Mouse (Mus musculus): Measurements from ENCODE around the gene Vmn1r149. TPM values are rescaled to one million over a fixed set of nuclear protein-coding genes. Genes with fewer than 3 reads are reported as not detected.

Gene Vmn1r149
- not detected for polyA plus RNA-seq (2015; fragmentation: Illumina TruSeq; extraction: RNeasy Lipid Tissue Mini Kit (QIAGEN cat#74804); ENCODE audit: insufficient read depth, low replicate concordance)

DNA sequence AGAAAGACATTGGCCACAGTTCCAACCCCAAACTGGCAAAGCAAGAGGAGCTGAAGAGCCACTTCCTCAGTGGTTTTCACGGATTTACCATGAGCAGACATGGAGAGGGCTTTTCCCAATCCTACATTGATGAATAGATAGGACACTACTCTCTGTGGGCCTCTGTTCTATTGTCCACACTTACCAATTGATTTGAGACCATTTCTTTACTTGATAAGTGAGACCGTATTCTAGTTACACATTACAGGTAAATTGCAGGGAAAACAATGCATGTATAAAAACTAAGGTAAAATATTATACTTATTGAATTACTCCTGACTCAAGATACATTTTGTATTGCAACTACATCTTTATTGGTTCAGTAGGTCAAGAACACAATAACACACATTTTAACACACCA lies at the start of gene Vmn1r149:
Gene Vmn1r149, minus strand, starts transcription at position 101 of the 400 bp plus-strand sequence.

DNA sequence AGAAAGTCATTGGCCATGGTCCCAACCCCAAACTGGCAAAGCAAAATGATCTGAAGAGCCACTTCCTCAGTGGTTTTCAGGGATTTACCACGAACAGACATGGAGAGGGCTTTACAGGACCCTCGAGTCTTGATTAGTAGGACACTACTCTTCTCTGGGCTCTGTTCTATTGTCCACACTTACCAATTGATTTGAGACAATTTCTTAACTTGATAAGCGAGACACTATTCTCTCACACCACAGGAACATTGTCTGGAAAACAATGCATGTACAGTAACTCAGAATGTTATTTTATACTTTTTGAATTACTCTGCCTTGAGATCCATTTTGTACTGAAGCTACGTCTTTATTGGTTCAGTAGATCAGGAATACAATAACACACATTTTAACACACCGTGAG lies 25.9 kb upstream of the Vmn1r149 start, which contains the start of gene Gm10665:
Gene Gm10665, minus strand, starts transcription at position 101 of the 400 bp plus-strand sequence.

DNA sequence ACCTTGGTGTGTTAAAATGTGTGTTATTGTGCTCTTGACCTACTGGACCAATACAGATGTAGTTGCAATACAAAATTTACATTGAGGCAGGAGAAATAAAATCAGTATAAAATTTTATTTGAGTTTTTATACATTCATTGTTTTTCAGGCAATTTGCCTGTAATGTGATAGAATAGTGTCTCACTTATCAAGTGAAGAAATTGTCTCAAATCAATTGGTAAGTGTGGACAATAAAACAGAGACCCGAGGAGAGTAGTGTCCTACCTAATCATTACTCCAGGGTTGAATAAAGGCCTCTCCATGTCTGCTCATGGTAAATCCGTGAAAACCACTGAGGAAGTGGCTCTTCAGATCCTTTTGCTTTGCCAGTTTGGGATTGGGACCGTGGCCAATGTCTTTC lies 24.7 kb downstream of the Vmn1r149 start, which contains the start of gene Vmn1r148:
Gene Vmn1r148, plus strand, starts transcription at position 301 of the 400 bp plus-strand sequence.

Other genes starting within 250 kb of the Vmn1r149 start
- not detected for gene Vmn1r143, start 248.9 kb downstream of the Vmn1r149 start, polyA plus RNA-seq (2015; fragmentation: Illumina TruSeq; extraction: RNeasy Lipid Tissue Mini Kit (QIAGEN cat#74804); ENCODE audit: insufficient read depth, low replicate concordance)
- gene Gm8653, start 237.0 kb downstream of the Vmn1r149 start, polyA plus RNA-seq (2015; fragmentation: Illumina TruSeq; extraction: RNeasy Lipid Tissue Mini Kit (QIAGEN cat#74804); ENCODE audit: insufficient read depth, low replicate concordance): not detected
- gene Gm8453, start 208.7 kb downstream of the Vmn1r149 start, polyA plus RNA-seq (2015; fragmentation: Illumina TruSeq; extraction: RNeasy Lipid Tissue Mini Kit (QIAGEN cat#74804); ENCODE audit: insufficient read depth, low replicate concordance): not detected
- not detected for gene Gm4187, start 108.5 kb downstream of the Vmn1r149 start, polyA plus RNA-seq (2015; fragmentation: Illumina TruSeq; extraction: RNeasy Lipid Tissue Mini Kit (QIAGEN cat#74804); ENCODE audit: insufficient read depth, low replicate concordance)
- gene Gm8660, start 67.2 kb downstream of the Vmn1r149 start, polyA plus RNA-seq (2015; fragmentation: Illumina TruSeq; extraction: RNeasy Lipid Tissue Mini Kit (QIAGEN cat#74804); ENCODE audit: insufficient read depth, low replicate concordance): not detected
- gene Vmn1r148, start 24.6 kb downstream of the Vmn1r149 start, polyA plus RNA-seq (2015; fragmentation: Illumina TruSeq; extraction: RNeasy Lipid Tissue Mini Kit (QIAGEN cat#74804); ENCODE audit: insufficient read depth, low replicate concordance): not detected
- gene Gm10665, start 25.8 kb upstream of the Vmn1r149 start, polyA plus RNA-seq (2015; fragmentation: Illumina TruSeq; extraction: RNeasy Lipid Tissue Mini Kit (QIAGEN cat#74804); ENCODE audit: insufficient read depth, low replicate concordance): not detected
- gene Vmn1r151, start 61.4 kb upstream of the Vmn1r149 start, polyA plus RNA-seq (2015; fragmentation: Illumina TruSeq; extraction: RNeasy Lipid Tissue Mini Kit (QIAGEN cat#74804); ENCODE audit: insufficient read depth, low replicate concordance): not detected
- not detected for gene Vmn1r152, start 84.7 kb upstream of the Vmn1r149 start, polyA plus RNA-seq (2015; fragmentation: Illumina TruSeq; extraction: RNeasy Lipid Tissue Mini Kit (QIAGEN cat#74804); ENCODE audit: insufficient read depth, low replicate concordance)
- gene Gm8677, start 96.7 kb upstream of the Vmn1r149 start, polyA plus RNA-seq (2015; fragmentation: Illumina TruSeq; extraction: RNeasy Lipid Tissue Mini Kit (QIAGEN cat#74804); ENCODE audit: insufficient read depth, low replicate concordance): not detected
- not detected for gene Gm4201, start 127.1 kb upstream of the Vmn1r149 start, polyA plus RNA-seq (2015; fragmentation: Illumina TruSeq; extraction: RNeasy Lipid Tissue Mini Kit (QIAGEN cat#74804); ENCODE audit: insufficient read depth, low replicate concordance)
- gene Gm4565, start 149.9 kb upstream of the Vmn1r149 start, polyA plus RNA-seq (2015; fragmentation: Illumina TruSeq; extraction: RNeasy Lipid Tissue Mini Kit (QIAGEN cat#74804); ENCODE audit: insufficient read depth, low replicate concordance): not detected
- gene Vmn1r155, start 219.8 kb upstream of the Vmn1r149 start, polyA plus RNA-seq (2015; fragmentation: Illumina TruSeq; extraction: RNeasy Lipid Tissue Mini Kit (QIAGEN cat#74804); ENCODE audit: insufficient read depth, low replicate concordance): not detected